Mouse (Mus musculus) left cerebral cortex, postnatal 36 days (tissue): ENCODE measurements at regions not wholly inside any gene's neighbourhood (a gene's known extent, or its start where the extent isn't known, plus 50 kb on each side); places are given as distances from the start of the nearest gene placed in this dataset.
"Not testable (repeated sequence)": the region's sequence is repeated elsewhere in the genome, so short reads cannot be mapped to it uniquely, and the experiment has no call there.

ENCODE experiments used
- DNase-seq, 2 experiments: peaks; one replicate each; pipeline ENCODE4 v3.0.0; 2021 to 2022; ENCODE audit warnings: low spot score in 2 of 2, mixed read lengths in 1 of 2
- intact Hi-C: fragments of 180-260 bp; cut with DNase I; formaldehyde crosslinking; loops from one replicate; pipeline ENCODE4 v1.15.1; 2025

DNA sequence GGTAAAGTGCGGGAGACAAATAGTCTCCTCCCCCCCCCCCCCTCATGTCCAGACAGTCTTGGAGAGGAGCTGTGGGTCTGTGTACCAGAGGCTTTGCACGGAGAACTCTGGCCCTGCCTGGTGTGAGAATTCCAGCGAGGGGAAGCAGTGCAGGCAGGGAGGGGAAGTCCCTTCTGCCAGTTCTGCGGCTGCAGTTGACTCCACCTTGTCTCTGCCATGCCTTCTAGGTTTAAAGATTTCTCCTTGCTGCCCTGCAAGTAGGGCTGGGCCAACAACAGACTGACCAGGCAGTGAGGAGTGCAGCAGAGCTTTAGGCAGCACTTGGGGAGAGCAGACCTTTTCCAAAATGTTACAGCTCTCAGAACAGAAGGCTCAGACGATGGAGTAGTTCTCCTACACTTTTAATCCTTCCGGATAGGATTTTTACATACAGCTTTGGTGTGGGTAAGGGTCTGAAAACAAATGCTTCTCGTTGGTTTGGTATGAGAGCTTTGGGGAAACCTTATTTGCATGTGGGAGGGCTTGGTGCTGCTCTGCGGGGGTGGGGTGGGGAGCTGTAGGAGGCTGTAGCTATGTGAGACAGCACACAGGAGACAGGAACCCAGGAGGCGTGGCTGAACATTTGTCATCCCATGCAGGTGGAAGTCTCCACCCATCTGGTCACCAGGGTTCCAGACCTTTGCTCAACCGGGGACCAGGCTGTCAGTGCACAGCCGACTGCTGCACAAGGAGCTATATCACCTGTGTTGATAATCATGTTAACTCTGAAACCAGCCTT, 96.8 kb upstream of the Ctso start:
- no peak for DNase-seq
- intact Hi-C loops, result no loop called here

DNA sequence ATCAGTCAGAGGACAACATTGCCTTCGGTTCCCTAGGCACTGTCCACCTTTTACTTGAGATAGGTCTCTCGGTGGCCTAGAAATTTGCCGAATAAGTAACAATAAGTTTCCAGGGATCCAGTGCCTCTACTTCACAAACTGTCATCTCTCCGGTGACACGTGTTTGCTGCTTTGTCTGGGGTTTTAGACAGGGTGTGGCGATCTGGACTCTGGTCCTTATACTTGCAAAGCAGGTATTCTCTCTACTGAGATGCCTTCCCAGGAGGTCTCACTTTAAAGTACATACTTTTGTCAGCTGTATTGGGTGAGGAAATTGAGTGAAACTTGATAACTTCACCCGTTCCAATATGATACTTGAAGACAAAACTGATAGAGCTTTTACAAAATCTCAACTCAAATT, 95.9 kb upstream of the Ctso start:
- intact Hi-C loops, result no loop called here
- DNase-seq, result no peak

DNA sequence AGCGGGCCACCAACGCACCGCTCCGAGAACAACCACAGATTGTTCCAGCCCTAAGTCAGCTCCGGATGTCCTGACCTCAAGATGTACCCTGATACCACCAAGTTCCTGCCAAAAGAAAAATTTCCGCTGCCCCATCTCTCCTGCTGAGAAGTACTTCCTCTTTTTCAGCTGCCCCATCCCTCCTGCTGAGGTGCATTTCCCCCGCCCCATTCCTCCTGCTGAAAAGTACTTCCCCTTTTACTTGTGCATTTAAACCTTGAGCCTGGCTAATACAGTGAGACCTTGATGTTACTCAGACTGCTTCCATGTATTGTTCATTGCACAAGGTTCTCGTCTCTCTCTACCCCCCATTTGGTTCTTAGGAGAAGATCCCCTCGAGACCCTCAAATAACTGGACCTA, 94.3 kb upstream of the Ctso start:
- DNase-seq, intact Hi-C loops: not testable (repeated sequence)

GRCm38 (mm10) chr3:81864487-81864886, 67.9 kb upstream of the Ctso start:
- DNase-seq, result no peak
- intact Hi-C loops, result no loop called here
